Mouse (Mus musculus) lung, postnatal 36 days (tissue): ENCODE data around the gene Cbarp.

Experiments
- DNase-seq: peaks from one replicate; pipeline ENCODE4 v3.0.0; 2022; ENCODE audit warnings: mixed read lengths

Gene Cbarp

GRCm38 (mm10) chr10:80121639-80122038 lies 19.0 kb downstream of the Cbarp start:
- no peak for DNase-seq

- no peak for DNase-seq
These were observed 20.5 kb downstream of the Cbarp start for GRCm38 (mm10) chr10:80120146-80120545.

GRCm38 (mm10) chr10:80118552-80118951 lies 22.1 kb downstream of the Cbarp start:
- no peak for DNase-seq

GRCm38 (mm10) chr10:80117736-80118135 lies 22.9 kb downstream of the Cbarp start:
- DNase-seq = no peak

- peak; percentile 70 for DNase-seq
These were observed 23.5 kb downstream of the Cbarp start for GRCm38 (mm10) chr10:80116927-80117691.

- DNase-seq = no peak
These were observed 24.1 kb downstream of the Cbarp start for GRCm38 (mm10) chr10:80116563-80116926.

- no peak for DNase-seq
These were observed 24.7 kb downstream of the Cbarp start for GRCm38 (mm10) chr10:80115944-80116335.

GRCm38 (mm10) chr10:80115290-80115943 lies 25.2 kb downstream of the Cbarp start, which contains the start of gene Stk11:
Gene Stk11, plus strand, starts transcription at chr10:80115803.
- DNase-seq = peak; percentile 100

- DNase-seq = peak; percentile 98
These were observed 26.0 kb downstream of the Cbarp start for GRCm38 (mm10) chr10:80114341-80115284.

GRCm38 (mm10) chr10:80107678-80108077 lies 33.0 kb downstream of the Cbarp start:
- DNase-seq = no peak

GRCm38 (mm10) chr10:80105926-80106325 lies 34.7 kb downstream of the Cbarp start:
- no peak for DNase-seq

GRCm38 (mm10) chr10:80105460-80105859 lies 35.2 kb downstream of the Cbarp start, which contains the start of gene Sbno2:
Gene Sbno2, minus strand, starts transcription at chr10:80105571.
- DNase-seq = peak; percentile 43

GRCm38 (mm10) chr10:80104181-80104580 lies 36.5 kb downstream of the Cbarp start:
- no peak for DNase-seq

- no peak for DNase-seq
These were observed 37.6 kb downstream of the Cbarp start for GRCm38 (mm10) chr10:80103032-80103431.

- DNase-seq = peak; percentile 93
These were observed 38.3 kb downstream of the Cbarp start for GRCm38 (mm10) chr10:80102216-80102915.

- DNase-seq = peak; percentile 80
These were observed 39.7 kb downstream of the Cbarp start for GRCm38 (mm10) chr10:80100982-80101381.

- peak; percentile 59 for DNase-seq
These were observed 42.0 kb downstream of the Cbarp start for GRCm38 (mm10) chr10:80098630-80099029.

- no peak for DNase-seq
These were observed 43.4 kb downstream of the Cbarp start for GRCm38 (mm10) chr10:80097275-80097674.

- peak; percentile 70 for DNase-seq
These were observed 45.1 kb downstream of the Cbarp start for GRCm38 (mm10) chr10:80095547-80095946.

GRCm38 (mm10) chr10:80094684-80095083 lies 46.0 kb downstream of the Cbarp start:
- no peak for DNase-seq

GRCm38 (mm10) chr10:80094085-80094484 lies 46.5 kb downstream of the Cbarp start:
- DNase-seq = no peak

GRCm38 (mm10) chr10:80092690-80093089 lies 47.9 kb downstream of the Cbarp start:
- no peak for DNase-seq
